Mouse (Mus musculus) liver, embryonic 16.5 days (tissue): ENCODE results near the gene Ankrd6. TPM values are rescaled to one million over a fixed set of nuclear protein-coding genes. Genes with fewer than 3 reads are reported as not detected.
A peak's percentile ranks its signal among the peaks of the same experiment; 100 is the strongest.

ENCODE experiments used
- ATAC-seq: fragments of 200-750 bp; cut with Nextera tagmentation; 2 replicates; pipeline ENCODE4 v1.8.0; 2017; ENCODE audit warnings: low read depth, mild to moderate bottlenecking, moderate number of reproducible peaks, moderate library complexity
- H3K27ac ChIP-seq: fragments of 300-500 bp; sonication (generic); 2 replicates; pipeline ENCODE4 v1.5.1; 2014; ENCODE audit warnings: mild to moderate bottlenecking, low read length
- H3K27me3 ChIP-seq: fragments of 300-500 bp; sonication (generic); 2 replicates; pipeline ENCODE4 v1.6.1; 2014; ENCODE audit warnings: low read depth, low read length, mixed read lengths; ENCODE audit not compliant: control insufficient read depth, insufficient read depth
- H3K36me3 ChIP-seq: fragments of 300-500 bp; sonication (generic); 2 replicates; pipeline ENCODE4 v1.6.1; 2014; ENCODE audit warnings: mild to moderate bottlenecking; ENCODE audit not compliant: control insufficient read depth, insufficient read depth
- H3K4me1 ChIP-seq: fragments of 300-500 bp; sonication (generic); 2 replicates; pipeline ENCODE4 v1.6.1; 2014; ENCODE audit warnings: low read depth, low read length, mixed read lengths; ENCODE audit not compliant: control insufficient read depth
- H3K4me2 ChIP-seq: fragments of 300-500 bp; sonication (generic); 2 replicates; pipeline ENCODE4 v1.6.1; 2014; ENCODE audit warnings: low read depth, low read length, mixed read lengths
- H3K4me3 ChIP-seq: fragments of 300-500 bp; sonication (generic); 2 replicates; pipeline ENCODE4 v1.5.1; 2014; ENCODE audit warnings: low read depth, mild to moderate bottlenecking, low read length
- H3K9ac ChIP-seq: fragments of 300-500 bp; sonication (generic); 2 replicates; pipeline ENCODE4 v1.6.1; 2014; ENCODE audit warnings: low read depth, low read length
- H3K9me3 ChIP-seq: fragments of 300-500 bp; sonication (generic); replicated peaks from 2 replicates; pipeline ENCODE4 v1.6.1; 2016; ENCODE audit warnings: low read length; ENCODE audit not compliant: control insufficient read depth
- WGBS: fragments of 180-500 bp; shearing (Covaris S2); extraction: QIAGEN DNeasy Blood & Tissue Kit; methylation state at CpG from one replicate; pipeline ENCODE4 v1.1.7; 2014; ENCODE audit not compliant: insufficient replicate concordance; 5-methylcytosine and 5-hydroxymethylcytosine counted together
- polyA plus RNA-seq: library from polyadenylated mRNA; unstranded; fragments of >200 nt; fragmentation: Nextera tagmentation; extraction: Ambion mirVana; gene quantifications from 2 replicates; pipeline ENCODE4 v1.2.1, GENCODE M21; 2015

The Ankrd6 gene
- polyA plus RNA-seq, 1 experiment from 2014 or later = 0.60 TPM

DNA sequence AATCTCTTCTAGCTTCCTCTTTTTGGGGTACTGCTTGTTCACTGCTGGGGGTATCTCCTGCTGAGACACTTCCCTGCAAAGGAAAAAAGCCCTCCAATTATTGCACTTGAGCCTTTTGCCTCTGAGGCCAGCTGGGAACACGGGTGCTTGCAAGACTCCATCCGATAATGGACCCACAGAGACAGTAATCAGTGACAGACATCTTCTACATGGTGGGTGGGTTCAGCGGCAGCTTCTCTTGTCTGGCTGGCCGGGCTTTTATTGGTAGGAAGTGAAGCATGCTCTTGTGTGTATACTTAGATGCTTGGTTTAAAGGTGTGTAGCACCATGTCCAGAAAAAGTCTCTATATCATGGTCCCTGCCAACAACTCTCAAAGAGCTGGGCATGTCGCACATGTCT is 133.2 kb downstream of the Ankrd6 start:
- WGBS = 42% methylated on average over 5 of the region's 5 CpGs
- no peak overlapping the region for H3K27ac ChIP-seq

DNA sequence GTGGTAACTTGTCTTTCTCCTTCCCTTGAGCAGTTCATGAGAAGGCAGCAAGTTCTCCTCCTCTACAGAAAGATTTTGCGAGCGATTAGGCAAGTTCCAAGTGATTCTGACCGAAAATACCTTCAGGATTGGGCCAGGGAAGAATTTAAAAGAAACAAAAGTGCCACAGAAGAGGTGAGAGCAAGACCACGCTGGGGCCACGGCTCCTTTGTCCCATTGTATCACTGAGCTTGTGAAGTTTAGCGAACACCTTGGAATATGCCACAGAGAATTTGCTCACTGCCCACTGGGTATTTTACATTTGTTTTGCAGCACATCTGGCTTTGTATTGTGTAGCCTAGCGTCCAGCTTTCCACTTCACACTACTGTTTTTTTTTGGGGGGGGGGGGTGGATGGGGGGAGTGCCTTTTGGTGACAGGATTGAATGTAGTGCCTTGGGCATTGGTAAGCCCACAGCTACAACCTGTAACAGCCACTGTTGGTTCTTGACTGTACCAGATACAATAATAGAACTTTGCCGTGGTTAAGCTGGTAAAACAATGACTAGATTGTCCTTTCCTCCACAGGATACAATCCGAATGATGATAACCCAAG is 150.0 kb downstream of the Ankrd6 start:
- Histone ChIP-seq H3K4me3 (peak overlapping the region; percentile 91), H3K9ac (peak overlapping the region; percentile 90), H3K9me3 (no peaks in the 10 kb centered on the region), H3K4me2 (peak overlapping the region; percentile 67), H3K36me3 (no peaks in the 10 kb centered on the region), H3K27me3 (no peaks in the 10 kb centered on the region), H3K4me1 (peaks cover 5% of the 10 kb centered on the region), H3K27ac (peak overlapping the region; percentile 99)
- no peak for ATAC-seq
- WGBS = 5% methylated on average over 9 of the region's 9 CpGs

More for the DNA sequence above, 133.2 kb downstream of the Ankrd6 start:
- Histone ChIP-seq H3K27me3 (no peaks in the 10 kb centered on the region), H3K4me1 (no peaks in the 10 kb centered on the region; the same call in none of the 2 replicates), H3K4me2 (no peak overlapping the region), H3K4me3 (no peak overlapping the region), H3K9ac (no peak overlapping the region), H3K9me3 (no peaks in the 10 kb centered on the region), H3K36me3 (no peaks in the 10 kb centered on the region)
- ATAC-seq = no peak; the same call in 1 of the 2 replicates

- under 1% methylated on average over 53 of the region's 53 CpGs for WGBS
- Histone ChIP-seq H3K36me3 (no peaks in the 10 kb centered on the region), H3K9me3 (no peaks in the 10 kb centered on the region), H3K4me2 (peak within 1 kb of the TSS; percentile 67), H3K27ac (peak within 1 kb of the TSS; percentile 99), H3K27me3 (no peaks in the 10 kb centered on the region), H3K4me1 (peaks cover 5% of the 10 kb centered on the region), H3K4me3 (peak within 1 kb of the TSS; percentile 91), H3K9ac (peak within 1 kb of the TSS; percentile 90)
- ATAC-seq = peak; percentile 94
Observed at GRCm38 (mm10) chr4:32799966-32800576, 150.6 kb downstream of the Ankrd6 start, which contains the start of gene Lyrm2. Gene Lyrm2, plus strand, starts transcription at chr4:32800253.

DNA sequence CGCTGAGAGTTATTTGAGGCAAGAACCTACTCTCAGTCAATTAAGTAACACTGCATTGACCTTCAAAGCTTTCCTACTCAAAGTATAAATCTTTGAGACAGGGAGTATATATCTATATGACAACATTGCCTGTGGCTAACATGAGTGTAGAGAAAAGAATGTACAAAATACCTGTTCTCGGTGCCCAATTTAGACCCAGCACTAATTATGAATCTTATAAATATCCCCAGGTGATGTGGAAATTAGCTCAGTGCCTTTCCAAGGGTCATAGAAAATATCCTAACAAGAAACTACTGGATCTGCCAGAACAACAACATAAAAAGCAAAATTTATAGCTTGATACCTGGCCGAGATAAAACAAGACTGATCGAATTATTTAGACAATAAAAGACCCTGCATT is 151.7 kb downstream of the Ankrd6 start:
- H3K9ac ChIP-seq = no peak overlapping the region
- peaks cover 5% of the 10 kb centered on the region for H3K4me1 ChIP-seq
- H3K27ac ChIP-seq = no peak overlapping the region
- no peak overlapping the region for H3K4me2 ChIP-seq
- ATAC-seq = no peak
- no peaks in the 10 kb centered on the region for H3K27me3 ChIP-seq
- no peaks in the 10 kb centered on the region for H3K36me3 ChIP-seq
- WGBS = 84% methylated on average over 4 of the region's 4 CpGs
- no peaks in the 10 kb centered on the region for H3K9me3 ChIP-seq
- H3K4me3 ChIP-seq = no peak overlapping the region

DNA sequence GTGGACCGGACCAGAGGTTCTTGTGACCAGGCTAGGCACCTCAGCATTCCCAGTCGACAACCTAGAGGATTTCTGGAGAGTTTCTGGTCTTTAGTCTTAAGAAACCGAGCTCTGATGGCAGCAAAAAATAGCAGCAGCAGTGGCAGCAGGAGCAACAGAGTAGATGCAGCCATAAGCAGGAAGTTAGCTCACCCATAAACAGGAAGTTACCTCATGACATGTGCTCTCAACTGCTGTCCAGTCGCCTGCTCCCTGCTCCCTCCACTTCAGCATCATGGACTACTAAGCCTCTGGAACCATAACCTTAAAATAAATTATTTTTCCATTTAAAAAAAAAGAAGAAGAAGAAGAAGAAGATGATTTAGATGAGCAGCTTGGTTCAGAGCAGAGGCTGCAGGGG is 161.6 kb downstream of the Ankrd6 start:
- no peak for ATAC-seq
- no peaks in the 10 kb centered on the region for H3K4me1 ChIP-seq
- H3K4me3 ChIP-seq = no peak overlapping the region
- H3K27ac ChIP-seq = no peak overlapping the region
- no peaks in the 10 kb centered on the region for H3K9me3 ChIP-seq
- WGBS = 61% methylated on average over 4 of the region's 4 CpGs
- H3K4me2 ChIP-seq = no peak overlapping the region
- H3K27me3 ChIP-seq = no peaks in the 10 kb centered on the region
- H3K36me3 ChIP-seq = no peaks in the 10 kb centered on the region
- H3K9ac ChIP-seq = no peak overlapping the region

DNA sequence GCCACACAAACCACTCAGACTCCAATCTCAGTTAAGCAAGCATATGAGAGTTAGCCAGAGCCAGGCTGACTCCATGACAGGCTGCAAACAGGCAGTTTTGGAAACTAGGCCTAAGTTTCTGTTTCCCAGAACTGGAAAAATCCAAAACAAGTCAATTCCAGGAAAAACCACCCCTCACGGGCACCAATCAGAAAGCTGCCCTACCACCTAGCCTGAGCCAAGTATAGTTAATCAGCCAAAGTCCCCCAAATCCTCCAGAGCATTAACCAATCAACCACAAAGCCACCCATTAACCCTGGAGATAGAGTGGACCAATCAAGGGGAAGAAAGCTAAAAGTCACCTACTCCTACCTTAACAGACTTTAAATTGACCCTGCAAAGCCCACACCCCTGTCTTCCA is 163.5 kb downstream of the Ankrd6 start:
- 63% methylated on average over 1 of the region's 1 CpGs for WGBS
- Histone ChIP-seq H3K27ac (no peak overlapping the region), H3K9me3 (no peaks in the 10 kb centered on the region), H3K4me1 (no peaks in the 10 kb centered on the region), H3K9ac (no peak overlapping the region), H3K4me2 (no peak overlapping the region), H3K36me3 (no peaks in the 10 kb centered on the region), H3K27me3 (no peaks in the 10 kb centered on the region), H3K4me3 (no peak overlapping the region)
- no peak for ATAC-seq

DNA sequence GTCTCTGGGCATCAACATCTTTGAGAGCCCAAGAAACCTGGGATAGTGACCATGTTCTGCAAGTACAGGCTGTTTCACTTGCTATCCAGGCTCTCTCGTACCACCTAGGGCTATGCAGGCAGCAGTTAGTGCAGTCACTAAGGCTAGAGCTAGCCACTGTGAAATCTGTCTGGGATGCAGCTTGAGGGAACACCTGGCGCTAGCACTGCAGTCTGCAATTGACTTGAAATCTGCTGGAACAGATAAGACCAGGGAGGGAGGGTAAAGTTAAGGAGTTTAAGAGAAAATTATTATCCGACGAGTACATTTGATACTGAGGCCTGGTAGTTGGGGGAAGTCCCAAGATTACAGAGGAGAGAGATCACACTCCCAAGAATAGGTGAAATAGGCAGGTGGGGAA is 170.6 kb downstream of the Ankrd6 start:
- Histone ChIP-seq H3K36me3 (no peaks in the 10 kb centered on the region), H3K27ac (no peak overlapping the region), H3K4me1 (no peaks in the 10 kb centered on the region), H3K9ac (no peak overlapping the region), H3K4me2 (no peak overlapping the region), H3K4me3 (no peak overlapping the region), H3K9me3 (no peaks in the 10 kb centered on the region), H3K27me3 (no peaks in the 10 kb centered on the region)
- ATAC-seq = no peak
- 51% methylated on average over 4 of the region's 4 CpGs for WGBS

- Histone ChIP-seq H3K4me2 (no peak overlapping the region), H3K9ac (no peak overlapping the region), H3K27ac (no peak overlapping the region), H3K27me3 (no peaks in the 10 kb centered on the region), H3K9me3 (no peaks in the 10 kb centered on the region), H3K4me1 (no peaks in the 10 kb centered on the region), H3K36me3 (peaks cover 12% of the 10 kb centered on the region), H3K4me3 (no peak overlapping the region)
- ATAC-seq = no peak
- WGBS = 81% methylated on average over 7 of the region's 7 CpGs
Observed at GRCm38 (mm10) chr4:32770284-32770810, 180.3 kb downstream of the Ankrd6 start.

- H3K9ac ChIP-seq = no peak overlapping the region
- no peaks in the 10 kb centered on the region for H3K27me3 ChIP-seq
- no peaks in the 10 kb centered on the region for H3K9me3 ChIP-seq
- H3K36me3 ChIP-seq = peaks cover 12% of the 10 kb centered on the region
- no peak overlapping the region for H3K4me3 ChIP-seq
- H3K4me2 ChIP-seq = no peak overlapping the region
- no peaks in the 10 kb centered on the region for H3K4me1 ChIP-seq
- ATAC-seq = peak; percentile 39; the same call in 1 of the 2 replicates
- no peak overlapping the region for H3K27ac ChIP-seq
- WGBS = 50% methylated on average over 10 of the region's 10 CpGs
Observed at GRCm38 (mm10) chr4:32768046-32768445, 182.6 kb downstream of the Ankrd6 start.
